Mouse (Mus musculus) small intestine, adult 2 months (tissue): Measurements from ENCODE around the gene Phactr2. TPM values are rescaled to one million over a fixed set of nuclear protein-coding genes. Genes with fewer than 3 reads are reported as not detected.
A peak's percentile ranks its signal among the peaks of the same experiment; 100 is the strongest.

Experiments
- H3K27ac ChIP-seq: fragments of 200-500 bp; 2 replicates; pipeline ENCODE4 v1.5.1; 2012; ENCODE audit warnings: low read depth, low read length, control low read depth, inconsistent platforms; ENCODE audit not compliant: insufficient read depth
- H3K27me3 ChIP-seq: fragments of 200-500 bp; 2 replicates; pipeline ENCODE4 v1.6.1; 2012; ENCODE audit warnings: mild to moderate bottlenecking, moderate library complexity, low read length, inconsistent platforms; ENCODE audit not compliant: control insufficient read depth, insufficient read depth
- H3K36me3 ChIP-seq: fragments of 200-500 bp; 2 replicates; pipeline ENCODE4 v1.6.1; 2012; ENCODE audit warnings: mild to moderate bottlenecking, low read length, control low read depth, inconsistent platforms; ENCODE audit not compliant: control insufficient read depth, insufficient read depth
- H3K4me1 ChIP-seq: fragments of 200-500 bp; 2 replicates; pipeline ENCODE4 v1.6.1; 2012; ENCODE audit warnings: low read length, inconsistent platforms, mixed read lengths; ENCODE audit not compliant: control insufficient read depth, insufficient read depth, insufficient read length
- H3K4me3 ChIP-seq: fragments of 200-500 bp; 2 replicates; pipeline ENCODE4 v1.5.1; 2012; ENCODE audit warnings: low read depth, mild to moderate bottlenecking, control low read depth, inconsistent platforms, low read length, moderate library complexity
- CTCF ChIP-seq: fragments of 200-500 bp; IDR thresholded peaks from 2 replicates; pipeline ENCODE4 v1.5.1; 2012; ENCODE audit warnings: low read depth, mild to moderate bottlenecking, control low read depth, inconsistent platforms, low read length, moderate library complexity, mixed read lengths; ENCODE audit not compliant: insufficient replicate concordance, insufficient read length; ENCODE audit errors: extremely low read depth
- POLR2A ChIP-seq: fragments of 200-500 bp; IDR thresholded peaks from 2 replicates; pipeline ENCODE4 v1.6.1; 2012; ENCODE audit warnings: low read depth, mild to moderate bottlenecking, control low read depth, inconsistent platforms, low read length, moderate library complexity
- WGBS: fragments of 180-500 bp; shearing (Covaris S2); methylation state at CpG from one replicate; pipeline ENCODE4 v1.1.7; 2018; 5-methylcytosine and 5-hydroxymethylcytosine counted together
- polyA plus RNA-seq: library from polyadenylated mRNA; depleted of rRNA; stranded (reverse); fragments of >200 nt; gene quantifications from 2 replicates; pipeline ENCODE4 v1.2.3, GENCODE M21; 2012

The Phactr2 gene
- polyA plus RNA-seq, 1 experiment: 4.5 TPM

GRCm38 (mm10) chr10:13496315-13496714 is 22.1 kb upstream of the Phactr2 start:
- WGBS: 80% methylated on average over 3 of the region's 3 CpGs
- TF ChIP-seq POLR2A: no peak
- no peaks in the 10 kb centered on the region for H3K27me3 ChIP-seq

GRCm38 (mm10) chr10:13493978-13494686 is 19.9 kb upstream of the Phactr2 start:
- Histone ChIP-seq H3K36me3 (no peaks in the 10 kb centered on the region), H3K27ac (peak overlapping the region; percentile 17; the same call in 1 of the 2 replicates), H3K4me3 (no peak overlapping the region), H3K27me3 (no peaks in the 10 kb centered on the region), H3K4me1 (peaks cover 3% of the 10 kb centered on the region)
- 40% methylated on average over 9 of the region's 9 CpGs for WGBS
- no peak for TF ChIP-seq CTCF
- TF ChIP-seq POLR2A: no peak

More at GRCm38 (mm10) chr10:13496315-13496714, 22.1 kb upstream of the Phactr2 start:
- Histone ChIP-seq H3K4me3 (no peak overlapping the region), H3K4me1 (peaks cover 7% of the 10 kb centered on the region), H3K27ac (no peak overlapping the region), H3K36me3 (no peaks in the 10 kb centered on the region)

GRCm38 (mm10) chr10:13489671-13490070 is 15.5 kb upstream of the Phactr2 start:
- Histone ChIP-seq H3K36me3 (no peaks in the 10 kb centered on the region), H3K27ac (no peak overlapping the region), H3K4me3 (no peak overlapping the region), H3K4me1 (peaks cover 6% of the 10 kb centered on the region), H3K27me3 (no peaks in the 10 kb centered on the region)
- WGBS: 74% methylated on average over 6 of the region's 6 CpGs
- no peak for TF ChIP-seq POLR2A
- no peak for TF ChIP-seq CTCF

GRCm38 (mm10) chr10:13485958-13486357 is 11.7 kb upstream of the Phactr2 start:
- no peak overlapping the region for H3K27ac ChIP-seq
- H3K4me1 ChIP-seq: peaks cover 3% of the 10 kb centered on the region; the same call in 1 of the 2 replicates
- TF ChIP-seq CTCF: no peak
- TF ChIP-seq POLR2A: no peak
- no peaks in the 10 kb centered on the region for H3K27me3 ChIP-seq
- H3K4me3 ChIP-seq: no peak overlapping the region
- no peaks in the 10 kb centered on the region for H3K36me3 ChIP-seq
- WGBS: 86% methylated on average over 4 of the region's 4 CpGs

GRCm38 (mm10) chr10:13479341-13479740 is 5.1 kb upstream of the Phactr2 start:
- WGBS: 82% methylated on average over 6 of the region's 6 CpGs
- H3K4me1 ChIP-seq: no peaks in the 10 kb centered on the region
- H3K27ac ChIP-seq: no peak overlapping the region
- TF ChIP-seq POLR2A: no peak
- no peaks in the 10 kb centered on the region for H3K27me3 ChIP-seq
- H3K4me3 ChIP-seq: no peak overlapping the region
- H3K36me3 ChIP-seq: no peaks in the 10 kb centered on the region

- Histone ChIP-seq H3K4me3 (peak overlapping the region; percentile 74; the same call in 1 of the 2 replicates), H3K36me3 (no peaks in the 10 kb centered on the region), H3K27ac (peak overlapping the region; percentile 57), H3K4me1 (peaks cover 2% of the 10 kb centered on the region; the same call in 1 of the 2 replicates), H3K27me3 (no peaks in the 10 kb centered on the region)
- TF ChIP-seq CTCF (no peak), POLR2A (no peak)
- WGBS: 49% methylated on average over 7 of the region's 7 CpGs
These were observed 909 bp upstream of the Phactr2 start for GRCm38 (mm10) chr10:13475121-13475520.

GRCm38 (mm10) chr10:13474568-13474955 is 350 bp upstream of the Phactr2 start:
- H3K4me1 ChIP-seq: peaks cover 2% of the 10 kb centered on the region; the same call in 1 of the 2 replicates
- no peak for TF ChIP-seq CTCF
- no peak; the same call in 1 of the 2 replicates for TF ChIP-seq POLR2A
- H3K36me3 ChIP-seq: no peaks in the 10 kb centered on the region
- WGBS: 2% methylated on average over 10 of the region's 10 CpGs
- peak overlapping the region; percentile 74 for H3K4me3 ChIP-seq
- peak overlapping the region; percentile 57 for H3K27ac ChIP-seq
- no peaks in the 10 kb centered on the region for H3K27me3 ChIP-seq
